Comparison of ENCODE assay signal across 10 mouse cellular contexts in genomic region chr14:115070534-115070933, GRCm38 (mm10). TPM values are rescaled to one million over a fixed set of nuclear protein-coding genes. Genes with fewer than 3 reads are reported as not detected.
DNase-seq lines count a peak whose midpoint lies in the region; ATAC-seq and TF ChIP-seq lines count a peak whose summit lies in the region.
"Had no signal": no experiment of that assay in that cellular context is flagged by ENCODE, and none has a peak within 500 bp of the region (broad histone marks: within the 10 kb centered on the region; RNA-seq: fewer than 3 reads in every experiment).

No protein-coding gene starts in this region.

- no peak overlapping the region for H3K4me3 ChIP-seq in hindbrain, postnatal 0 days (ENCODE audit: low read length)
- H3K4me3 ChIP-seq in limb, embryonic 10.5 days = no peak overlapping the region
- H3K4me3 ChIP-seq: embryonic facial prominence, embryonic 12.5 days; lung, embryonic 15.5 days had no signal

- no peak overlapping the region for H3K9ac ChIP-seq in hindbrain, postnatal 0 days (replicated peaks; ENCODE audit: low read length)
- H3K9ac ChIP-seq: embryonic facial prominence, embryonic 12.5 days; lung, embryonic 15.5 days had no signal

- H3K36me3 ChIP-seq in hindbrain, postnatal 0 days (ENCODE audit: insufficient read depth, low read length) = no peaks in the 10 kb centered on the region
- no peaks in the 10 kb centered on the region for H3K36me3 ChIP-seq in limb, embryonic 10.5 days
- H3K36me3 ChIP-seq: embryonic facial prominence, embryonic 12.5 days; lung, embryonic 15.5 days had no signal

- no peaks in the 10 kb centered on the region for H3K4me1 ChIP-seq in hindbrain, postnatal 0 days (ENCODE audit: insufficient read depth, low read length)
- H3K4me1 ChIP-seq in limb, embryonic 10.5 days = peaks cover 14% of the 10 kb centered on the region
- H3K4me1 ChIP-seq: embryonic facial prominence, embryonic 12.5 days; lung, embryonic 15.5 days had no signal

- peak; percentile 84; the same call in 1 of the 2 replicates for ATAC-seq in hindbrain, postnatal 0 days

- intact Hi-C loops in gastrocnemius, postnatal 36 days (cut with DNase I) = loop anchor here (5.0 kb wide), 2 partner anchors 302 to 327 kb away; no protein-coding TSS in a partner anchor

- no peaks in the 10 kb centered on the region for H3K27me3 ChIP-seq in hindbrain, postnatal 0 days (ENCODE audit: insufficient read depth, low read length)
- no peaks in the 10 kb centered on the region for H3K27me3 ChIP-seq in limb, embryonic 10.5 days (ENCODE audit: low read depth, poor library complexity, severe bottlenecking)
- H3K27me3 ChIP-seq: embryonic facial prominence, embryonic 12.5 days; lung, embryonic 15.5 days had no signal

- no peak overlapping the region for H3K27ac ChIP-seq in hindbrain, postnatal 0 days
- no peak overlapping the region for H3K27ac ChIP-seq in limb, embryonic 10.5 days
- H3K27ac ChIP-seq: embryonic facial prominence, embryonic 12.5 days; lung, embryonic 15.5 days had no signal

- DNase-seq in adrenal gland, postnatal 10 days = peak; percentile 51
- no peak for DNase-seq in adrenal gland, adult 8-10 months
- DNase-seq in urinary bladder, postnatal 14 days (ENCODE audit: low spot score) = peak; percentile 13
- DNase-seq in urinary bladder, postnatal 36 days (ENCODE audit: low spot score in 2 of 2) = no peak
- peak; percentile 83 for DNase-seq in hindbrain, postnatal 0 days (ENCODE audit: low spot score)
- DNase-seq in limb, embryonic 10.5 days (ENCODE audit: low spot score) = peak; percentile 41
- peak; percentile 52 for DNase-seq in right cerebral cortex, postnatal 25 days
- no peak for DNase-seq in gastrocnemius, postnatal 36 days

- no peaks in the 10 kb centered on the region for H3K9me3 ChIP-seq in hindbrain, postnatal 0 days (ENCODE audit: low read length)
- no peaks in the 10 kb centered on the region for H3K9me3 ChIP-seq in limb, embryonic 10.5 days (replicated peaks)
- H3K9me3 ChIP-seq: embryonic facial prominence, embryonic 12.5 days; lung, embryonic 15.5 days had no signal

- peak; percentile 92 for TF ChIP-seq CTCF in hindbrain, postnatal 0 days (IDR thresholded peaks at IDR 0.05; ENCODE audit: low read depth)

- H3K4me2 ChIP-seq in hindbrain, postnatal 0 days (ENCODE audit: low read depth, low read length) = no peak overlapping the region
- H3K4me2 ChIP-seq: embryonic facial prominence, embryonic 12.5 days; lung, embryonic 15.5 days had no signal

- 30% methylated on average over 6 of the region's 6 CpGs for WGBS in hindbrain, postnatal 0 days
- 40% methylated on average over 6 of the region's 6 CpGs for WGBS in limb, embryonic 10.5 days

RNA-seq across cellular contexts. Expression of gene Gpc5, which starts 21.5 kb away (rescaled TPM):
- under 1 TPM; 0.24 to 0.27 TPM for total RNA-seq in adrenal gland, postnatal 10 days (2021)
- under 1 TPM in 2 of 4 experiments, not detected in 2; 0.29 to 0.42 TPM for total RNA-seq in adrenal gland, adult 8-10 months (2022)
- 22.9 and 25.6 TPM in 2 replicates for total RNA-seq in hindbrain, postnatal 0 days (2014; rRNA removed)
- polyA plus RNA-seq in hindbrain, postnatal 0 days (2015; fragmentation: Nextera tagmentation; extraction: Ambion mirVana) = 17.4 and 17.9 TPM in 2 replicates
- polyA plus RNA-seq in limb, embryonic 10.5 days (2016; fragmentation: Nextera tagmentation; extraction: Ambion mirVana) = 8.7 and 16.0 TPM in 2 replicates
- not detected for total RNA-seq in gastrocnemius, postnatal 36 days (2021)

Comparison
In these comparisons a context has a peak if more than half of its experiments do, and no peak if none do; other contexts are left out.
1. DNase-seq: peak in adrenal gland, postnatal 10 days (single experiment), urinary bladder, postnatal 14 days (single experiment), hindbrain, postnatal 0 days (single experiment), limb, embryonic 10.5 days (single experiment) and right cerebral cortex, postnatal 25 days (single experiment); none in adrenal gland, adult 8-10 months (single experiment), urinary bladder, postnatal 36 days (0 of 2) and gastrocnemius, postnatal 36 days (0 of 2).
2. RNA of gene Gpc5, which starts 21.5 kb away (total RNA-seq): 22.9 to 25.6 TPM in hindbrain, postnatal 0 days; 0.29 to 0.42 TPM in adrenal gland, adult 8-10 months, 0.24 to 0.27 TPM in adrenal gland, postnatal 10 days and not detected in gastrocnemius, postnatal 36 days; every median in the first group is over 10 times any median in the second.